Mouse (Mus musculus): ENCODE data around the gene Plxna1. TPM values are rescaled to one million over a fixed set of nuclear protein-coding genes. Genes with fewer than 3 reads are reported as not detected.

Gene Plxna1
- polyA plus RNA-seq, 1 experiment from 2014 or later, result 9.2 TPM

DNA sequence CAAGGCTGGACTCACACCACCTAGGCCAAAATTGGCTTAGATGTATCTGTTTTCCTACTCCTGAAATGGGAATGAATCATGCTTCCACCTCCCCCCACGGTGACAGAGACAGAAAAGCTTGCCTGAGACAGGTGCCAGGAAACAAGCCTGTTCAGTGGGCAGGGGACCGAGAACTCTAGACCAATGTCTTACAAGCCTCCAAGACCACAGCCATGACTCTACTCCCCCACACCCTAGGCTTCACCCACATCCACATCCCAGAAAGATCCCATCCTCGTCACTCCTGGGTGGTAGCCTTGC lies 17.0 kb downstream of the Plxna1 start:
- Histone ChIP-seq H3K4me1 (replicated peaks; ENCODE audit: control insufficient read depth, insufficient read depth, low read length) (peaks cover 8% of the 10 kb centered on the region), H3K4me3 (ENCODE audit: low read depth, low read length) (no peak overlapping the region), H3K9ac (ENCODE audit: low read depth, low read length) (no peak overlapping the region; the same call in 1 of the 2 replicates), H3K36me3 (ENCODE audit: control insufficient read depth, insufficient read depth) (peaks cover 49% of the 10 kb centered on the region), H3K27me3 (replicated peaks; ENCODE audit: control insufficient read depth, insufficient read depth, low read length) (no peaks in the 10 kb centered on the region), H3K4me2 (replicated peaks; ENCODE audit: low read depth) (no peak overlapping the region), H3K9me3 (ENCODE audit: control insufficient read depth) (no peaks in the 10 kb centered on the region), H3K27ac (ENCODE audit: low read depth, low read length) (no peak overlapping the region)
- 67% methylated on average over 3 of the region's 3 CpGs for WGBS
- ATAC-seq, result no peak
- TF ChIP-seq CTCF (IDR thresholded peaks at IDR 0.05; ENCODE audit: low read depth), result no peak

DNA sequence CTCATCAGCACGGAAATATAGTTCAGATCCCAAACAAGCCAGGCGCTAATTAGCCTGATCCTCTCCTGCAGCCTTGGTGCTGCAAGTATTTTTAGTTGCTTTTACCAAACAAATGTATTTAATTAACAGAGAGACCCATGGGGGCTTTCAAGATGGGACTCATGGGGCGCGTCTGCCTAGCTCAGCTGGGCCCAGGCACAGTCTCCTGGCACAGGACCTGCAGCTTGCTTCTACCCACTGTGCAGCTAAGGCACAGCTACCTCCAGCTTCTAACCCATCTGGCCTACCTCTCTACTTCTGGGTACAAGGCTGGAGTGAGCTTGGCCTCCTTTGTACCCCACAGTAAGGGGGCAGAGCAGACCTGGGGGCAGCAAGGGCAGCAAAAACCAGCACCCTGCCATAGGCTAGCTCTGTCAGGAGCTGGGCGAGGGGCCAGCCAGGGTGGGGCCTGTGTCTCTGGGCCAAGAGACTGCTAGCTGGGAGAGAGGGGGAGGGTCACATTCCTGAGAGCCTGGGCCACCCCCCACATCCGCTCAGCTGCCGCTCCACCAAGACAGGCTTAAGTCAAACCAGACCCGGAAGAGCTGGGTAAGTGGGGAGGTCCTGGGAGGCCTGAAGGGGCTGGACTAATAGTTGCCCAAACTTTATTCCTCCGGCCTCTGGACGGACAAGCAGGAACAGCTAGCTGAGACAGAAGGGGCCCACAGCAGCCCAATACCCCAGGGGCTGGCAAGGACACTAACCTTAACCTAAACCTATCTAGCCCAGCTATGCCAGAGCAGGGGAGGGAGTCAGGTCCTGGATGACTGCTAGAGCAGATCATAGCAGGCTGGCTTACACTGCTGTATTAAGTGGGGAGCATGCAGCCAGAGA lies 17.6 kb downstream of the Plxna1 start:
- TF ChIP-seq CTCF (IDR thresholded peaks at IDR 0.05; ENCODE audit: low read depth), result peak; percentile 25; the same call in 1 of the 2 replicates
- no peak overlapping the region for H3K9ac ChIP-seq (ENCODE audit: low read depth, low read length)
- 44% methylated on average over 10 of the region's 10 CpGs for WGBS

DNA sequence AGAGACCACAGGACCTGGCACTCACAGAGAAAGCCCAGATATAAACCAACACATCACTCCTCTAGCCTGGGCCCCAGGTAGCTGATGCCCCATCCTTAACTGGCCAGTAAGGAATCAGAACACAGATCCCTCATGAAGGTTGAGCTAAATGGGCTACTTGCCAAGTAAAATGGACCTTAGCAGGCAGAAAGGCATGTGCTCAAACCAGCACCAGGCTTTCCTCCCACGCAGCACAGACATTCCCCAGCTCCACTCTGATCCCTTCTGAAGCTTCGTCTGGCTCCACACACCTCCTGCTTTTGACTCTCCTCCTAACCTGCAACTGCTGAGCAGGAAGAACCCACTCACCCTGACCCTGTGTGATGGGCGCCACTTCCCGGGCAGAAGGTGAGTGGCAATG lies 20.4 kb downstream of the Plxna1 start:
- ATAC-seq, result no peak
- Histone ChIP-seq H3K9ac (ENCODE audit: low read depth, low read length) (no peak overlapping the region), H3K4me2 (replicated peaks; ENCODE audit: low read depth) (no peak overlapping the region), H3K4me3 (ENCODE audit: low read depth, low read length) (no peak overlapping the region), H3K9me3 (ENCODE audit: control insufficient read depth) (no peaks in the 10 kb centered on the region), H3K4me1 (replicated peaks; ENCODE audit: control insufficient read depth, insufficient read depth, low read length) (peaks cover 8% of the 10 kb centered on the region), H3K27me3 (replicated peaks; ENCODE audit: control insufficient read depth, insufficient read depth, low read length) (no peaks in the 10 kb centered on the region), H3K27ac (ENCODE audit: low read depth, low read length) (no peak overlapping the region), H3K36me3 (ENCODE audit: control insufficient read depth, insufficient read depth) (peaks cover 62% of the 10 kb centered on the region)
- 85% methylated on average over 4 of the region's 4 CpGs for WGBS
- no peak for TF ChIP-seq CTCF (IDR thresholded peaks at IDR 0.05; ENCODE audit: low read depth)

More for the DNA sequence above, 17.6 kb downstream of the Plxna1 start:
- Histone ChIP-seq H3K27ac (ENCODE audit: low read depth, low read length) (0 out of 2 replicates have a peak overlapping the region, but pooled peaks have one; percentile 21), H3K4me3 (ENCODE audit: low read depth, low read length) (no peak overlapping the region), H3K4me2 (replicated peaks; ENCODE audit: low read depth) (peak overlapping the region; percentile 32; the same call in 1 of the 2 replicates), H3K27me3 (replicated peaks; ENCODE audit: control insufficient read depth, insufficient read depth, low read length) (no peaks in the 10 kb centered on the region), H3K9me3 (ENCODE audit: control insufficient read depth) (no peaks in the 10 kb centered on the region), H3K4me1 (replicated peaks; ENCODE audit: control insufficient read depth, insufficient read depth, low read length) (peaks cover 8% of the 10 kb centered on the region), H3K36me3 (ENCODE audit: control insufficient read depth, insufficient read depth) (peaks cover 48% of the 10 kb centered on the region)
- ATAC-seq, result peak; percentile 73

DNA sequence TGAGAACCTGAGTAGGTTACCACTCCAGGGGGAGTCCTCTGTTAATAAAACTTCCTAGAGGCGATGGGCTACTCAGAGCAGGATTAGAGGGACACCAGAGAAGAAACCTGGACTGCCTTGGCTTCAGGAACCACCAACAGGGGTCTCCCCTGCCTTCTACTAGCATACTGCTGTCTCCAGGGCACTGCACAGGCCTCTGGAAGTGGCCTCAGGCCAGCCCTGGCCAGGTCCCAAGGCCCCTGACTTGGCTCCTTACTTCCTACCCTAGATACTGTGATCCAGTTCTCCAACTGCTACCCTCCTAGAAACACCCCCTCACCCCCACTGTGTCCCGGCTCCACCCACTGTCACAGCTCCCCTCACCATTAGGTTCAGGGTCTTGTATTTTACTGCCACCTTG lies 23.0 kb downstream of the Plxna1 start:
- H3K9ac ChIP-seq (ENCODE audit: low read depth, low read length), result no peak overlapping the region
- H3K4me1 ChIP-seq (replicated peaks; ENCODE audit: control insufficient read depth, insufficient read depth, low read length), result no peaks in the 10 kb centered on the region
- peaks cover 78% of the 10 kb centered on the region for H3K36me3 ChIP-seq (ENCODE audit: control insufficient read depth, insufficient read depth)
- no peak for ATAC-seq
- no peak overlapping the region for H3K27ac ChIP-seq (ENCODE audit: low read depth, low read length)
- H3K9me3 ChIP-seq (ENCODE audit: control insufficient read depth), result no peaks in the 10 kb centered on the region
- no peak overlapping the region for H3K4me2 ChIP-seq (replicated peaks; ENCODE audit: low read depth)
- no peaks in the 10 kb centered on the region for H3K27me3 ChIP-seq (replicated peaks; ENCODE audit: control insufficient read depth, insufficient read depth, low read length)
- WGBS, result 84% methylated on average over 2 of the region's 2 CpGs
- TF ChIP-seq CTCF (IDR thresholded peaks at IDR 0.05; ENCODE audit: low read depth), result peak; percentile 34
- no peak overlapping the region for H3K4me3 ChIP-seq (ENCODE audit: low read depth, low read length)

DNA sequence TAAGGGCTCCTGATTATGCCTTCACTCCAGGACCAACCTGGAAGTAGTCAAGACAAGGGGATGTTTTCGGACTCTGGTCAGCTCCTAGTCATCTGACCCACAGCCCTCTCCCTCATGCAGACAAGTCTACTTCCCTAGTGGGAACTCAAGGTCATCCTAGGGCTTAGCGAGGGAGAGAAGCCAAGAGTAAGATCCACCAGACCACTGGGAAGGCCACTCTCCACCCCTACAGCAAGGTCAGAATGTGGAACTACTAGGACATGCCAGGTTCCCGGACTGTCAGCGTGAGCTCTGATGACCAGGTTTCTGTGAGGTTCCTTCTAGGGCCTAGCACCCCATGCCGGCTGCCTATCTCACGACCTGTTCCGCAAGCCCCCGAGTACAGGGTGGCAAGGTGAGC lies 23.7 kb downstream of the Plxna1 start:
- no peak for ATAC-seq
- no peak for TF ChIP-seq CTCF (IDR thresholded peaks at IDR 0.05; ENCODE audit: low read depth)
- WGBS, result 94% methylated on average over 8 of the region's 8 CpGs
- Histone ChIP-seq H3K4me2 (replicated peaks; ENCODE audit: low read depth) (no peak overlapping the region), H3K36me3 (ENCODE audit: control insufficient read depth, insufficient read depth) (peaks cover 85% of the 10 kb centered on the region), H3K27me3 (replicated peaks; ENCODE audit: control insufficient read depth, insufficient read depth, low read length) (no peaks in the 10 kb centered on the region), H3K4me3 (ENCODE audit: low read depth, low read length) (no peak overlapping the region), H3K9me3 (ENCODE audit: control insufficient read depth) (no peaks in the 10 kb centered on the region), H3K27ac (ENCODE audit: low read depth, low read length) (no peak overlapping the region), H3K9ac (ENCODE audit: low read depth, low read length) (no peak overlapping the region), H3K4me1 (replicated peaks; ENCODE audit: control insufficient read depth, insufficient read depth, low read length) (no peaks in the 10 kb centered on the region)

DNA sequence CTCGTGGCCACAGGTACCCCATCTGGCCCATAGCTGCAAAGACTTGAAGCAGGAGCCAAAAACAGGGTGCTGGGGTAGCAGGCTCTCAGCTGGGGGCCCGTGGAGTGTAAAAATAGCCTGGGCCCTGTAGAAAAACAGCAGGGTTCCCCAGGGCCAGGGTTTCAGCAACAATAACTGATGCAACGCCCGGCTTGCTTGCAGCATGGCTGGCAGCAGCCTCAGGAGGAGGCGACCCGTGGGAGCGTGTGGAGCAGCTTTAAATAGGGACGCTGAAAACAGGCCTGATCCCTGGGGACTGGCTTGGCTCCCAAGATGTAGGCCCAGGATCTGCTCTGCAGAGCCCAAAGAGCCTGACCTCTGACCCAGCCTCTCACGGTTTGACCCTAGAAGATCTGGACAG lies 24.8 kb downstream of the Plxna1 start:
- no peaks in the 10 kb centered on the region for H3K27me3 ChIP-seq (replicated peaks; ENCODE audit: control insufficient read depth, insufficient read depth, low read length)
- peaks cover 90% of the 10 kb centered on the region for H3K36me3 ChIP-seq (ENCODE audit: control insufficient read depth, insufficient read depth)
- WGBS, result 88% methylated on average over 9 of the region's 9 CpGs
- H3K4me1 ChIP-seq (replicated peaks; ENCODE audit: control insufficient read depth, insufficient read depth, low read length), result no peaks in the 10 kb centered on the region
- no peak for TF ChIP-seq CTCF (IDR thresholded peaks at IDR 0.05; ENCODE audit: low read depth)
- ATAC-seq, result no peak
- no peaks in the 10 kb centered on the region for H3K9me3 ChIP-seq (ENCODE audit: control insufficient read depth)
- H3K9ac ChIP-seq (ENCODE audit: low read depth, low read length), result no peak overlapping the region
- H3K4me3 ChIP-seq (ENCODE audit: low read depth, low read length), result no peak overlapping the region
- H3K27ac ChIP-seq (ENCODE audit: low read depth, low read length), result no peak overlapping the region
- H3K4me2 ChIP-seq (replicated peaks; ENCODE audit: low read depth), result no peak overlapping the region

All from intestine, postnatal 0 days (tissue).